Mouse (Mus musculus): ENCODE measurements at regions not wholly inside any gene's neighbourhood (a gene's known extent, or its start where the extent isn't known, plus 50 kb on each side); places are given as distances from the start of the nearest gene placed in this dataset.
A peak's percentile ranks its signal among the peaks of the same experiment; 100 is the strongest.

DNA sequence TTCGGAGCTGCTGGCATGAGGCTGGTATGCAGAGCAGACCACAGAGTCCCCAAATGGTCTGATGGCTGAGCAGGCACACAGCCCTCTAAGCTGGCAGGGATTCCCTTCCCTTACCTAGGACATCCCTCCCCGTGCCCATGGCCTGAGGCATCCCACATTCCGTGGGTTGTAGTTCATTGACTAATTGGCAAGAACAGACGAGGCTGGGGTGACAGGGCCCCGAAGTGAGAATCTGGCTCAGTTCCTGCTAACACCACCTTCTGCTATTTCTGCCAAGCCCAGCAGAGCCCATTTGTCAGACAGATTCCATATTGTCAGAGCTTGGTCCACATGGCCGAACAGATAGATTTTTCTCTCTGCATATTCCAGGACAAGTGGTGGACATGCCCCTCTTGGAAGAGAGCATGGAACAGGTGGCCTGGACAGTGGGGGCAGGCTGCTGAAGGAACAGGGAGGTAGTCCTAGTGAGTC, 157.6 kb upstream of the Fam19a5 start:
- Histone ChIP-seq H3K9ac (no peak overlapping the region), H3K27me3 (0 out of 2 replicates have a peak, but pooled peaks cover 3% of the 10 kb centered on the region), H3K9me3 (no peaks in the 10 kb centered on the region), H3K4me2 (no peak overlapping the region), H3K4me3 (no peak overlapping the region), H3K4me1 (peaks cover 3% of the 10 kb centered on the region; the same call in 1 of the 2 replicates), H3K27ac (no peak overlapping the region), H3K36me3 (no peaks in the 10 kb centered on the region)
- 0 out of 2 replicates have a peak, but pooled peaks have one; percentile 52 for ATAC-seq (ENCODE audit: insufficient number of reproducible peaks, low FRiP score, low TSS enrichment, low read depth)
- 66% methylated on average over 6 of the region's 6 CpGs for WGBS

DNA sequence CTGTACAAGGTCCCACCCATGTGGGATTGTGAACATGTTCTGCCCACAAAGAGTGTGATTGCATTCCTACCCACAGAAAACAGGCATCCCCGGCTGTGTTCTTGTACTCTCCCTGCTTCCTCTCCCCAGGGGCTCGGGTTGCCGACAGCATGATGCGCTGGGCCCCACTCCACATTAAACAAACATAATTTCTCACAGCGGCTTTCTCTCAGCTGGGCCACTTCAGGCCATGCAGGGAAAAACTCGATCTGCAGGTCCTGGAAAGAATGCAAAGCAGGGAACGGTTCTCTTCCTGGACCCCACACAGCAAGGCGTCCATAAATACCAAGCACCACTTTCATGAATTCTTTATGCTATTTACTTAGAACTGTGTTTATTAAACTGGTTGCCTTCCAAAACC, 152.7 kb upstream of the Fam19a5 start:
- 19% methylated on average over 8 of the region's 8 CpGs for WGBS
- Histone ChIP-seq H3K27ac (no peak overlapping the region), H3K4me2 (no peak overlapping the region), H3K9me3 (no peaks in the 10 kb centered on the region), H3K27me3 (no peaks in the 10 kb centered on the region), H3K4me3 (no peak overlapping the region), H3K9ac (no peak overlapping the region), H3K4me1 (peaks cover 3% of the 10 kb centered on the region; the same call in 1 of the 2 replicates), H3K36me3 (no peaks in the 10 kb centered on the region)
- ATAC-seq (ENCODE audit: insufficient number of reproducible peaks, low FRiP score, low TSS enrichment, low read depth) = no peak

DNA sequence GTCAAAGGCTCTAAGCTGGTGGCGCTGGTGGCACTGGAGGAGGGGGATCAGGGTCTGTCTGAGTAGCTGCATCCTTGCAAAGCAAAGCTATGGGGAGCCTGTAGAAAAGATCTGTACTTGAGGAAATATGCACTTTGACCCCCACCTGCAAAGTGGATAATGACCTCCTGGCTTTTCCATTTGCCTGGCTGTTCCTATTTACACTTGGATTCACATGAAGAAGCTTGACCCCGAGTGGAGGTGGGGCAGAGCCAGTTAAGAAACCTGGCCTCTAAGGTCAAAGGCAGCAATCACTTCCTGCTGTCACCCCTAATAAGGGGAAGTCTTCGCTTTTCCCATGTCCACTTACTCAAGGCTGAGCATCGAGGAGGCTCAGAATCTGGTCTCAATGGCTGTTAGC, 145.7 kb upstream of the Fam19a5 start:
- WGBS = 56% methylated on average over 4 of the region's 4 CpGs
- H3K4me3 ChIP-seq = no peak overlapping the region
- H3K9me3 ChIP-seq = no peaks in the 10 kb centered on the region
- ATAC-seq (ENCODE audit: insufficient number of reproducible peaks, low FRiP score, low TSS enrichment, low read depth) = no peak
- no peaks in the 10 kb centered on the region for H3K27me3 ChIP-seq
- H3K9ac ChIP-seq = no peak overlapping the region
- H3K4me2 ChIP-seq = no peak overlapping the region
- H3K27ac ChIP-seq = no peak overlapping the region
- no peaks in the 10 kb centered on the region for H3K4me1 ChIP-seq
- H3K36me3 ChIP-seq = no peaks in the 10 kb centered on the region

DNA sequence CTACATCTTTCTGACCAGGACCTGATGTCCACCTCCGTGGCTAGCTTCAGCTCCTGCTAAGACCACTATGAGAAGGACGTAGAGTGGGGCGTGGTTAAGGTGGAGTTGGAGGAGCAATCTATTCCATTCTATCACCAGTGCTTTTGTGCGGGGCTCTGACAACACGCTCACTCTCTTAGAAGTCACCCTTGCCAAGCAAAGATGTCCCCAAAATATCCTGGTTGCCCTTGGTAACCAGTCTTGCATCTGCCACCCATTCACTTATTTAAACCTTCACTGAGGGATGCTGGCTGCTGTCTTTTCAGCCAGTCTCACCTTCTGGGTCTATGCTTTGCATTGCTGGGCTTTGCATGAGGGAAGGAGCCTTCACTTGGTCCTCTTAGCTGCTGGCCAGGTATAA, 138.4 kb upstream of the Fam19a5 start:
- ATAC-seq (ENCODE audit: insufficient number of reproducible peaks, low FRiP score, low TSS enrichment, low read depth) = no peak
- Histone ChIP-seq H3K36me3 (no peaks in the 10 kb centered on the region), H3K4me1 (no peaks in the 10 kb centered on the region), H3K4me2 (no peak overlapping the region), H3K27me3 (no peaks in the 10 kb centered on the region), H3K9ac (no peak overlapping the region), H3K9me3 (no peaks in the 10 kb centered on the region), H3K4me3 (no peak overlapping the region), H3K27ac (no peak overlapping the region)
- 88% methylated on average over 5 of the region's 5 CpGs for WGBS

DNA sequence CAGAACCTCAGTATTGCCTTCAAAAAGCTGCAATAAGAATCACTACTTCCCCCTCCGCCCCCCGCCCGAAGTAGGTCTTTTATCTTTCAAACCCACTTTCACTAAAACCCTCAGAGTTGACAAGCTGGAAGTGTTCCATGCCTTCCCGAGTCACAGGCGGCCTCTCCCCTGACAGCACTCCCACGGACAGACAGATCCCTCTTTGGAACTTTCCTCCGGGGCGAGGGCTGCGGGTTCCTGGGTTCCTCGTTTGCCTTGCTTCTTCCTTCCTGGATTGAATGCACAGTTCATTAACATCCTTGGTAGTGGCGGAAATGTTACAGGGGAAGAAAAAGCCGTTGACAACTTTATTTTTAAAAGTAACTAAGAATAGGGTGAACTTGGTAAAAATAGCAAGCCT, 132.1 kb upstream of the Fam19a5 start:
- H3K27ac ChIP-seq = no peak overlapping the region
- H3K4me1 ChIP-seq = no peaks in the 10 kb centered on the region
- no peaks in the 10 kb centered on the region for H3K9me3 ChIP-seq
- no peak overlapping the region for H3K4me2 ChIP-seq
- WGBS = 41% methylated on average over 12 of the region's 12 CpGs
- no peak overlapping the region for H3K4me3 ChIP-seq
- H3K9ac ChIP-seq = no peak overlapping the region
- no peak for ATAC-seq (ENCODE audit: insufficient number of reproducible peaks, low FRiP score, low TSS enrichment, low read depth)
- no peaks in the 10 kb centered on the region for H3K36me3 ChIP-seq
- no peaks in the 10 kb centered on the region for H3K27me3 ChIP-seq

DNA sequence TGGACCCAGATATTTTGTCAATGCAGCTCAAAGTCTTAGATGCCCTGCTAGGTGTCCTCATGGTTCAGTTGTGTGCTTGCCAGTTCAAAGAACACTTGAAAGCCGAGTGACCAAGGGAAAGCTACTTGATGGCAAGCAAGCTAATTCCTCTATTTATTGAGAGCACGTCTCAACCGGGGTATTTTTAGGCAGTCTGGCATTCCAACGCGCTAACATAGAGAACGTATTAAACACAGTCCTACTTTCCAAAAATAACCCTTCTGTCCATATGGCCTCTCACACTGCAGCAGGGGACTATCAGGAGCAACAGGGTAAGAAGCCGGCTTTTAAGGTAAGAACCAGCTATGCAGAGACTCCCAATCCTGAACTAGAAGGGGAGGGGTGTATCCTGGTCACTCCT, 128.1 kb upstream of the Fam19a5 start:
- H3K9me3 ChIP-seq = no peaks in the 10 kb centered on the region
- WGBS = 76% methylated on average over 7 of the region's 7 CpGs
- H3K4me3 ChIP-seq = no peak overlapping the region
- H3K36me3 ChIP-seq = no peaks in the 10 kb centered on the region
- H3K4me1 ChIP-seq = no peaks in the 10 kb centered on the region
- no peak overlapping the region for H3K4me2 ChIP-seq
- ATAC-seq (ENCODE audit: insufficient number of reproducible peaks, low FRiP score, low TSS enrichment, low read depth) = no peak
- H3K27me3 ChIP-seq = no peaks in the 10 kb centered on the region
- H3K9ac ChIP-seq = no peak overlapping the region
- H3K27ac ChIP-seq = no peak overlapping the region

DNA sequence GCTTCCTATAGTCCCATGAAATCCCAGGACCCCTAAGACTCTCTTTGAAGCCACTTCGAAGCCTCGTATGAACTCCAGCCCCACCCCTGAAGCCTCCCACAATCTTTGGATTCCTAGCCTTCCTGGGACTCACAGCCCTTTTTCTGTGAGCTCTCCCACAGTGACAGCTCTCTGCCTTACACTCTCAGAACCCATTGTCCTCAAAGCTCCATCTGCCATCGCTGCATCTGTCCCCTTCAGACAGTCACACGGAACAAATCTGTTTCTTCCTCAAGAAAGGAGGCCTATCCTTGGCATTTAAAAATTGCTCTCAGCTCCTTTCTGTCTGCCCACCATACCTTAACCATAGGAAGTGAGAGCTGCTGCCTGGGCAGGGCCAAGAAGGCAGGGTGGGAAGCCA, 122.4 kb upstream of the Fam19a5 start:
- Histone ChIP-seq H3K4me3 (no peak overlapping the region), H3K27ac (no peak overlapping the region), H3K4me1 (no peaks in the 10 kb centered on the region), H3K27me3 (no peaks in the 10 kb centered on the region), H3K36me3 (no peaks in the 10 kb centered on the region), H3K9ac (no peak overlapping the region), H3K4me2 (no peak overlapping the region), H3K9me3 (no peaks in the 10 kb centered on the region)
- ATAC-seq (ENCODE audit: insufficient number of reproducible peaks, low FRiP score, low TSS enrichment, low read depth) = no peak
- WGBS = 83% methylated on average over 4 of the region's 4 CpGs

DNA sequence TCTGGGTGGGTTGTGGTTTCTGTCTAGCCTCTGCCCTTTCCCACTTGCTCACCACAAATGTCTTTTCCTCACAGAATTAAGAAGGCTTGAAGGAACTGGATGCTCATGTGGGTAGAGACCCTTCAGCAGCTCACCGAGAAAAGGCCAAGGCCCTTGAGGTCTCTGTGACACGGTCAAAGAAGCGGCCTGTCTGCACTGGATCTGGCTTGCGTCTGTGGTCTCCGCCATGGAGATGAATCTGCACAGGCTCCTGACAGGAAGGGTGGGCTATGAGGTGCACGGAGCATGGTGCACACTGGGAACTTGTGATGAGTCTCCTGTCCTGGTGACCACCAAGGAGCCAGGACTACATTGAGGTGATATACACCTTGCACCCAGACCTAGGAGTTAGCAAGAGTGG, 110.8 kb upstream of the Fam19a5 start:
- H3K4me1 ChIP-seq = no peaks in the 10 kb centered on the region
- H3K27ac ChIP-seq = no peak overlapping the region
- WGBS = 86% methylated on average over 6 of the region's 6 CpGs
- H3K9me3 ChIP-seq = no peaks in the 10 kb centered on the region
- H3K4me2 ChIP-seq = no peak overlapping the region
- no peaks in the 10 kb centered on the region for H3K27me3 ChIP-seq
- H3K36me3 ChIP-seq = no peaks in the 10 kb centered on the region
- ATAC-seq (ENCODE audit: insufficient number of reproducible peaks, low FRiP score, low TSS enrichment, low read depth) = no peak
- H3K9ac ChIP-seq = no peak overlapping the region
- no peak overlapping the region for H3K4me3 ChIP-seq

DNA sequence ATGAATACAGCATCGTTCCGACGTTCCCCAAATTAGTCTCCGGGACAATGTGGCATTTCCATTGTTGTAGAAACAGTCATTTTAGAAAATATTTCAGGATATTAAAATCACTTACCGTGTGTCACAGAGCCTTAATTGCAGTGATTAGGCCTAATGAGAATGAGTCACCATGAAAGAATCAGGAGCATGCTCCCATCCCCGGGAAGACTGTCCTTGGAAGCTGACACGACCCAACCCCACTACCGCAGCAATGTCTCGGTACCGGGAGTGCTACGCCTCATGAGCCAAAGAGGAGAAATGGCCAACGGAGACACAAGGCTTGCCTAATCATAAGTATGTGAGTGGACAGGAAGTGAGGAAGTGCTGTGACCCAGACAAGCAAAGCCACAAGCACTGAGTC, 110.2 kb upstream of the Fam19a5 start:
- no peak overlapping the region for H3K27ac ChIP-seq
- no peaks in the 10 kb centered on the region for H3K36me3 ChIP-seq
- no peak overlapping the region for H3K4me2 ChIP-seq
- no peaks in the 10 kb centered on the region for H3K27me3 ChIP-seq
- no peak for ATAC-seq (ENCODE audit: insufficient number of reproducible peaks, low FRiP score, low TSS enrichment, low read depth)
- 89% methylated on average over 12 of the region's 12 CpGs for WGBS
- no peaks in the 10 kb centered on the region for H3K9me3 ChIP-seq
- H3K4me3 ChIP-seq = no peak overlapping the region
- no peaks in the 10 kb centered on the region for H3K4me1 ChIP-seq
- H3K9ac ChIP-seq = no peak overlapping the region

DNA sequence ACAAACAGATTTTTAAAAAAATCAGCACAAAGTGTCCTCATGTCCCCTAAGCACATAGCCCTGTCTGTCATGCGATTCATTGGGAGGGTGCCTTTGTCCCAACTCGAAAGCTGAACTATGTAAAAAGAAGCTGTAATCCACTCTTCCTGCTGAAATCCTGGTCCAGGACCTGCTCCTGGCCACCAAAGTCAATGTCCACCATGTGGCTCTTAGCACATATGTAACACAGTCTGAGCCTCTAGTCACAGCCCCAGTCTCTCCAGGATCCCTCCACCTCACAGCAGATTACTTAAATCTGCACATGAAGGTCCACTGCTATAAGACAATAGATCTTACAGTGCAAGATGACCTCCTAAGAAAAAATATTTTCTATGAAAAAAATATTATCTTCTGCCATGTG, 108.5 kb upstream of the Fam19a5 start:
- Histone ChIP-seq H3K4me3 (no peak overlapping the region), H3K9ac (no peak overlapping the region)

DNA sequence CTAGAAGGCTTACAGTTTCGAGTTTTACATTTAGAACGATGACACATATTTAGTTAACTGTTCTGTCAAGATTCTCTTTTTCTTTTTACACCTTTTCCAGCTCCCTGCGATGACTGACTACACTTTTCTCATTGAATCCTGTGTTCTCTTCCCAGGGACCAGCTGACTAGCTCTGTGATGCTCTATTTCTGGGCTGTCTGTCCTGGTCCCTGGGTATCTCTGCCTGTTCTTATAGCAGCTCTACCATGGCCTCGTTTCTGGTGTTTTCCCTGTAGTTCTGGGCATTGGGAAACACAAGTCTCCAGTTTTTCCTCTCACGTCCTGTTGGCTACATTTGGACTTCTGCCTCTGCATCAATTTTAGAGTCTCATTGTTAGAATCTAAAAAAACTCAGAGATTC, 106.5 kb upstream of the Fam19a5 start:
- Histone ChIP-seq H3K9ac (no peak overlapping the region), H3K4me3 (no peak overlapping the region), H3K36me3 (no peaks in the 10 kb centered on the region), H3K27me3 (no peaks in the 10 kb centered on the region), H3K4me1 (no peaks in the 10 kb centered on the region), H3K4me2 (no peak overlapping the region), H3K9me3 (no peaks in the 10 kb centered on the region), H3K27ac (no peak overlapping the region)
- no peak for ATAC-seq (ENCODE audit: insufficient number of reproducible peaks, low FRiP score, low TSS enrichment, low read depth)
- WGBS = 71% methylated on average over 5 of the region's 5 CpGs

More for the DNA sequence above, 108.5 kb upstream of the Fam19a5 start:
- H3K4me2 ChIP-seq = no peak overlapping the region
- H3K4me1 ChIP-seq = no peaks in the 10 kb centered on the region
- ATAC-seq (ENCODE audit: insufficient number of reproducible peaks, low FRiP score, low TSS enrichment, low read depth) = no peak
- H3K27ac ChIP-seq = no peak overlapping the region
- H3K36me3 ChIP-seq = no peaks in the 10 kb centered on the region
- H3K9me3 ChIP-seq = no peaks in the 10 kb centered on the region
- WGBS = 88% methylated on average over 2 of the region's 2 CpGs
- H3K27me3 ChIP-seq = no peaks in the 10 kb centered on the region

DNA sequence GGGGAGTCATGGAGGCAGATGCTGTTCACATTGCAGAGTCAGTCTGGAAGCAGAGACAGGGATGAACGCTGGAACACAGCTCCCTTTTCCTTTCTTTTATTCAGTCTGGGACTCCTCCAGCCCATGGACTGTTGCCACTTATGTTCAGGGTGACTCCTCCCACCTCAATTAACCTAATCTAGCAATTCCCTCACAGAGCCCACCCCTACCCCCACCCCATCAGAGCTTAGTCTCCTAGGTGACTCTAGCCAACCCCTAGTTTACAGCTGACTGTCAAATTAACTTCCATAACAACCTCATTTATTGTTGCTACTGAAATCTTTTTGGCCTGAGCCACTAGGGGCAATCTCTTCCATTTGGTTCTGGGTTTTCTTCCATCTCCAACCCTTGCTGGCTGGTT, 85.2 kb upstream of the Fam19a5 start:
- no peak for ATAC-seq (ENCODE audit: insufficient number of reproducible peaks, low FRiP score, low TSS enrichment, low read depth)
- Histone ChIP-seq H3K9me3 (no peaks in the 10 kb centered on the region), H3K4me3 (no peak overlapping the region), H3K9ac (no peak overlapping the region), H3K4me2 (no peak overlapping the region), H3K4me1 (no peaks in the 10 kb centered on the region), H3K36me3 (no peaks in the 10 kb centered on the region), H3K27me3 (no peaks in the 10 kb centered on the region), H3K27ac (no peak overlapping the region)
- 33% methylated on average over 1 of the region's 1 CpGs for WGBS

DNA sequence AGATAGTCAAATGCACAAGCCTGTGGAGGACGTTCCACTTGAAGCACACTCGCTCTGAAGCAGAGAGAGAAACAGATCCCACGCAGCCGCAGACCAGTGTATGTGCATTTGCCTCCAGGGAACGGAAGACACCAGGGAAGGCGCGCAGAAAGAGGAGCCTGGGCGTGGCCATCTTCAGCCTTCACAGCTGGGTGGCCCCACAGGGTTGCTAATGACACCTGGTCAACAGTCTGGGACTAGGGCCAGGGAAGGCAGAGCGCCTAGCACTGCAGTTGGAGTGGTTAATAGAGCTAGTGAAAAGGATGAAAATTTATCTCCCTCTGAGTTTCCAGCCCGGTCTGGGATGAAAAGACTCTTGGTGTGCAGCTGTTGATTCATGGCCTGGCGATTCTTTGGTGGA, 67.9 kb upstream of the Fam19a5 start:
- H3K9me3 ChIP-seq = no peaks in the 10 kb centered on the region
- no peaks in the 10 kb centered on the region for H3K36me3 ChIP-seq
- ATAC-seq (ENCODE audit: insufficient number of reproducible peaks, low FRiP score, low TSS enrichment, low read depth) = no peak
- peaks cover 11% of the 10 kb centered on the region; the same call in 1 of the 2 replicates for H3K27me3 ChIP-seq
- H3K4me2 ChIP-seq = no peak overlapping the region
- 24% methylated on average over 11 of the region's 11 CpGs for WGBS
- no peak overlapping the region for H3K4me3 ChIP-seq
- no peak overlapping the region for H3K27ac ChIP-seq
- no peak overlapping the region for H3K9ac ChIP-seq
- H3K4me1 ChIP-seq = peaks cover 6% of the 10 kb centered on the region; the same call in 1 of the 2 replicates
